Mouse (Mus musculus) midbrain, postnatal 0 days (tissue): ENCODE data around the gene Extl1. TPM values are rescaled to one million over a fixed set of nuclear protein-coding genes. Genes with fewer than 3 reads are reported as not detected.
A peak's percentile ranks its signal among the peaks of the same experiment; 100 is the strongest.

Experiments used
- ATAC-seq: fragments of 200-750 bp; cut with Nextera tagmentation; 2 replicates; pipeline ENCODE4 v1.8.0; 2017; ENCODE audit warnings: moderate number of reproducible peaks, mild to moderate bottlenecking, moderate TSS enrichment, moderate library complexity; ENCODE audit not compliant: low FRiP score
- DNase-seq: peaks from one replicate; pipeline ENCODE4 v3.0.0-alpha.2; 2015; ENCODE audit warnings: low spot score
- H3K27ac ChIP-seq: fragments of 300-500 bp; sonication (generic); 2 replicates; pipeline ENCODE4 v1.5.1; 2014; ENCODE audit warnings: low read depth, mild to moderate bottlenecking, low read length, mixed read lengths
- H3K27me3 ChIP-seq: fragments of 300-500 bp; sonication (generic); 2 replicates; pipeline ENCODE4 v1.6.1; 2014; ENCODE audit warnings: low read length, control low read depth, mixed read lengths; ENCODE audit not compliant: insufficient read depth
- H3K36me3 ChIP-seq: fragments of 300-500 bp; sonication (generic); 2 replicates; pipeline ENCODE4 v1.6.1; 2014; ENCODE audit warnings: low read length, control low read depth, mixed read lengths; ENCODE audit not compliant: insufficient read depth
- H3K4me1 ChIP-seq: fragments of 300-500 bp; sonication (generic); 2 replicates; pipeline ENCODE4 v1.6.1; 2014; ENCODE audit warnings: mild to moderate bottlenecking, control low read depth, antibody characterized with exemption, low read length, mixed read lengths; ENCODE audit not compliant: insufficient read depth
- H3K4me2 ChIP-seq: fragments of 300-500 bp; sonication (generic); 2 replicates; pipeline ENCODE4 v1.6.1; 2014; ENCODE audit warnings: low read depth, mild to moderate bottlenecking, low read length, mixed read lengths; ENCODE audit not compliant: poor library complexity, severe bottlenecking
- H3K4me3 ChIP-seq: fragments of 300-500 bp; sonication (generic); 2 replicates; pipeline ENCODE4 v1.5.1; 2014; ENCODE audit warnings: low read depth, mild to moderate bottlenecking, low read length, moderate library complexity
- H3K9ac ChIP-seq: fragments of 300-500 bp; sonication (generic); replicated peaks from 2 replicates; pipeline ENCODE4 v1.6.1; 2014; ENCODE audit warnings: mild to moderate bottlenecking, low read length, moderate library complexity, mixed read lengths; ENCODE audit not compliant: poor library complexity, severe bottlenecking
- H3K9me3 ChIP-seq: fragments of 300-500 bp; sonication (generic); 2 replicates; pipeline ENCODE4 v1.6.1; 2016; ENCODE audit warnings: low read length, control low read depth
- CTCF ChIP-seq: IDR thresholded peaks from 2 replicates; pipeline ENCODE4 v1.5.1; 2016; ENCODE audit warnings: antibody characterized with exemption, mild to moderate bottlenecking
- WGBS: fragments of 180-500 bp; shearing (Covaris S2); extraction: QIAGEN DNeasy Blood & Tissue Kit; methylation state at CpG from one replicate; pipeline ENCODE4 v1.1.7; 2014; 5-methylcytosine and 5-hydroxymethylcytosine counted together
- polyA plus RNA-seq: library from polyadenylated mRNA; unstranded; fragments of >200 nt; fragmentation: Nextera tagmentation; extraction: Ambion mirVana; gene quantifications from 2 replicates; pipeline ENCODE4 v1.2.1, GENCODE M21; 2015
- total RNA-seq: library from RNA; depleted of rRNA; stranded (reverse); fragments of >200 nt; gene quantifications from 2 replicates; pipeline ENCODE4 v1.2.3, GENCODE M21; 2014

Gene Extl1
- total and polyA plus RNA-seq, 2 experiments from 2014 or later: 0.79 to 2.1 TPM

GRCm38 (mm10) chr4:134330281-134330680, 53.4 kb downstream of the Extl1 start:
- TF ChIP-seq CTCF: no peak
- H3K4me1 ChIP-seq: no peaks in the 10 kb centered on the region
- no peak for ATAC-seq
- no peaks in the 10 kb centered on the region for H3K27me3 ChIP-seq
- no peak overlapping the region for H3K4me2 ChIP-seq
- DNase-seq: no peak
- H3K9ac ChIP-seq: no peak overlapping the region
- 61% methylated on average over 5 of the region's 5 CpGs for WGBS
- H3K9me3 ChIP-seq: no peaks in the 10 kb centered on the region
- H3K27ac ChIP-seq: no peak overlapping the region
- no peaks in the 10 kb centered on the region for H3K36me3 ChIP-seq
- H3K4me3 ChIP-seq: no peak overlapping the region

DNA sequence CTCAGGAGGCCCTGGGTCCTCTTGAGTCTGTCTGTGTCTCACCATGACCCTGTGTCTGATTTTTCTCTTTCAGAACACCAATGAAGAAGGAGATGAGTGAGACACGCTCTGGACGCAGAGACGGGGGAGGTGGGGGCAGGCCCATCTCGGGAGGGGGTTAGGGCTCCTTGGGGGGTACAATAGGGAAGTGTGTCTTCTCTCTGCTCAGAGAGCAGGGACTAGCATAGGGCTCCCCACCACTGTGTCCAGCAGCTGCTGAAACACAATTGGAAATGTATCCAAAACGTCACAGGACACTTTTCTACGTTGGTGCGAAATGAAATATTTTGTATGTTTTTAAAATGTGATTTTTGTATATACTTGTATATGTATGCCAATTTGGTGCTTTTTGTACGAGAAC, 54.8 kb downstream of the Extl1 start:
- H3K36me3 ChIP-seq: no peaks in the 10 kb centered on the region
- TF ChIP-seq CTCF: no peak
- H3K4me3 ChIP-seq: no peak overlapping the region
- no peaks in the 10 kb centered on the region for H3K9me3 ChIP-seq
- no peak for ATAC-seq
- no peak for DNase-seq
- no peaks in the 10 kb centered on the region for H3K4me1 ChIP-seq
- 84% methylated on average over 8 of the region's 8 CpGs for whole genome bisulfite sequencing
- no peak overlapping the region for H3K4me2 ChIP-seq
- H3K27me3 ChIP-seq: no peaks in the 10 kb centered on the region
- H3K27ac ChIP-seq: no peak overlapping the region
- H3K9ac ChIP-seq: no peak overlapping the region

DNA sequence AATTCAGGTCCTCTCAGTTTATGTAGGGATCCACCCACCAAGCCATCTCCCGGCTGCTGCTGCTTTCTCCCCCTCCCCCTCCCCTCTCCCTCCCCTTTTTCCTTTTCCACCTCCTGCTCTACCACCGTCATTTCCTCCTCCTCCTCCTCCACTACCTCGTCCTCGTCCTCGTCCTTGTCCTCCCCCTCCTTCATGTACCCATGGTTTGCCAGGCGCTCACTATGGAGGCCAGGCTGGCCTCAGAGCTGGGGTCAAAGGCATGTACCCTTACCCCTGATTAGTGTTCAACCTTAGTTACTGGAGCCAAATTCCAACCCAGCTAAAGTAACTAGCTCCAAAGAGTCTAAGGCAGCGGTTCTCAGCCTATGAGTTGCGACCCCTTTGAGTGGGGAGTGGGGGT, 55.5 kb downstream of the Extl1 start:
- WGBS: 66% methylated on average over 8 of the region's 8 CpGs
- no peaks in the 10 kb centered on the region for H3K36me3 ChIP-seq
- no peaks in the 10 kb centered on the region for H3K27me3 ChIP-seq
- no peak for TF ChIP-seq CTCF
- no peak overlapping the region for H3K27ac ChIP-seq
- no peak overlapping the region for H3K4me3 ChIP-seq
- H3K9me3 ChIP-seq: no peaks in the 10 kb centered on the region
- no peak overlapping the region for H3K9ac ChIP-seq
- no peak for DNase-seq
- no peak for ATAC-seq
- H3K4me1 ChIP-seq: no peaks in the 10 kb centered on the region
- H3K4me2 ChIP-seq: no peak overlapping the region

DNA sequence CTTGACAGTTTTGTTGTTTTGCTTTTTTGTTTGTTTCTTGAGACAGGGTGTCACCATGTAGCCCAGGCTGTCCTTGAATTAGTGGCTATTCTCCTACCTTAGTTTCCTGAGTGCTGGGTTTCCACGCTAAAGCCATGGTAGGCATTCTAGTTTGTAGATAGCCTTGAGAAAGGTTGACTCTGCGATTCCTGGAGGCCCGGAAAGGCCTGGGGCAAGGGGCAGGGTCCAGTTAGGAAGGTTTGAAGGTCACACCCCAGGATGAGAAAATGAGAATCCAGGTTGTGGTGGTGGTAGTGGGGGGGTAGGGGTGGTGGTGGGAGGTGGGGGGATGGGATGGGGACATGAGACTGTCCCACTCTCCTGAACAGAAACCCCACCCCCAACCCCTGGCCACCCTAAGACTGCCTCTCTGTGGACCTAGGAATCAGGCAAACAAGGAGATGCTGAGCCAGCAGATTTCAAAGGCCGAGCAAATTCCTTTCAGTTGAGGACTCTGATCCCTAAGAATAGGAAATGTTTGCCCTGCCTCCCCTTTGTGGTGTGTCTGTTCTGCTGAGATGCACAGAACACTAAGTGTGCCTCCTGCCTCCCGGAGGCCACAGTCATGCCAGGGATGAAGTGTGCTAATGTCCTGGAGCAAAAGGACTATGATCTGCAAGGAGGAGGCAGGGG, 56.7 kb downstream of the Extl1 start:
- no peaks in the 10 kb centered on the region for H3K4me1 ChIP-seq
- TF ChIP-seq CTCF: no peak
- H3K27me3 ChIP-seq: no peaks in the 10 kb centered on the region
- 70% methylated on average over 5 of the region's 5 CpGs for WGBS
- no peak overlapping the region for H3K4me3 ChIP-seq
- H3K9me3 ChIP-seq: no peaks in the 10 kb centered on the region
- H3K36me3 ChIP-seq: no peaks in the 10 kb centered on the region
- H3K4me2 ChIP-seq: no peak overlapping the region
- no peak for ATAC-seq
- no peak for DNase-seq
- no peak overlapping the region for H3K9ac ChIP-seq
- no peak overlapping the region for H3K27ac ChIP-seq

GRCm38 (mm10) chr4:134324655-134325054, 59.0 kb downstream of the Extl1 start:
- WGBS: 71% methylated on average over 5 of the region's 5 CpGs
- no peak overlapping the region for H3K4me3 ChIP-seq
- no peak for TF ChIP-seq CTCF
- no peak overlapping the region for H3K9ac ChIP-seq
- ATAC-seq (no peak), DNase-seq (no peak)
- no peaks in the 10 kb centered on the region for H3K4me1 ChIP-seq
- no peak overlapping the region for H3K4me2 ChIP-seq
- no peak overlapping the region for H3K27ac ChIP-seq
- H3K36me3 ChIP-seq: no peaks in the 10 kb centered on the region
- no peaks in the 10 kb centered on the region for H3K9me3 ChIP-seq
- H3K27me3 ChIP-seq: no peaks in the 10 kb centered on the region

DNA sequence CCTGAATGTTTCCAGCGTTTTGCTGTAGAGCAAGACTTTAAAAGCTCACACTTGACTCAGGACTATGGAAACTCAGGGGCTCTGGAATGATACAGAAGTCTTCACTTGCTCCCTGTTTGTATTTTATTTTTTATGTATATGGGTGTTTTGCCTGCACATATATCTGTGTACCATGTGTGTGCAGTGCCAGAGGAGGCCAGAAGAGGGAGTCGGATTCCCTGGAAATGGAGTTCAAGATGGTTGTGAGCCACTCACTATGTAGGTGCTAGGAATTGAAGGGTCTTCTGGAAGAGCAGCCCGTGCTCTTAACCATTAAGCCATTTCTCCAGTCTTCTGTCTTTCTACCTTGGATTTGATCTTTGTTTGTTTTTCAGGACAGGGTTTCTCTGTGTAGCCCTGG, 62.1 kb downstream of the Extl1 start:
- peak; percentile 30; the same call in 1 of the 2 replicates for TF ChIP-seq CTCF
- Histone ChIP-seq H3K27me3 (no peaks in the 10 kb centered on the region), H3K9ac (no peak overlapping the region), H3K4me2 (no peak overlapping the region), H3K36me3 (no peaks in the 10 kb centered on the region), H3K4me3 (no peak overlapping the region), H3K4me1 (no peaks in the 10 kb centered on the region), H3K9me3 (no peaks in the 10 kb centered on the region), H3K27ac (no peak overlapping the region)
- DNase-seq: no peak
- WGBS: 65% methylated on average over 3 of the region's 3 CpGs
- ATAC-seq: no peak
